Mouse (Mus musculus): Measurements from ENCODE around the gene Hsd3b7. TPM values are rescaled to one million over a fixed set of nuclear protein-coding genes. Genes with fewer than 3 reads are reported as not detected.
A peak's percentile ranks its signal among the peaks of the same experiment; 100 is the strongest.

Gene Hsd3b7
- polyA plus RNA-seq, 1 experiment from 2014 or later = 7.3 TPM

DNA sequence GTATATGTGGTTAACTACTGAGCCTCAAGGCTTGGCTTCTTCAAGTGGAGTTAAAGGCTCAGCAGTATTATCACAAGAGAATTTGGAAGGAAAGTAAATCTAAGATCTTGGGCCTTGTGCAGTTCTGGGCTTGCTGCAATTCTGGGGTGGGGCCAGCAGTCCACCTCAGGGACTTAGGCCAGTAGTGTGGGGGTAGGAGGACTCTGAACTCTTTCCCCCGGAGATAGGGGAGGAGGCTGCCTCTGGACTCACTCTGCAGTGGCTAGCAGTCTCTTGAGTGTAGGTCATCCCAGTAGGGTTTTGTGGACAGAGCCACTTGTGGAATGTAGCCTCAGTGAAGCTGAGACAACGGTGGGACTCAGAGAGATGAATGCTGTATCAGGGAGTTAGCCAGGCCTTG, 34.6 kb upstream of the Hsd3b7 start:
- H3K4me1 ChIP-seq (replicated peaks; ENCODE audit: control insufficient read depth, insufficient read depth, low read length) = peaks cover 23% of the 10 kb centered on the region
- H3K9ac ChIP-seq (replicated peaks; ENCODE audit: low read depth, low read length) = no peak overlapping the region
- peaks cover 29% of the 10 kb centered on the region for H3K36me3 ChIP-seq (ENCODE audit: control insufficient read depth, insufficient read depth)
- H3K4me3 ChIP-seq (replicated peaks; ENCODE audit: low read length) = no peak overlapping the region
- 91% methylated on average over 2 of the region's 2 CpGs for WGBS
- H3K4me2 ChIP-seq (ENCODE audit: low read length) = no peak overlapping the region
- H3K9me3 ChIP-seq (ENCODE audit: control insufficient read depth, low read length) = no peaks in the 10 kb centered on the region
- ATAC-seq = no peak
- H3K27me3 ChIP-seq (replicated peaks; ENCODE audit: control insufficient read depth, insufficient read depth, low read length) = no peaks in the 10 kb centered on the region
- no peak overlapping the region for H3K27ac ChIP-seq (ENCODE audit: low read length)

DNA sequence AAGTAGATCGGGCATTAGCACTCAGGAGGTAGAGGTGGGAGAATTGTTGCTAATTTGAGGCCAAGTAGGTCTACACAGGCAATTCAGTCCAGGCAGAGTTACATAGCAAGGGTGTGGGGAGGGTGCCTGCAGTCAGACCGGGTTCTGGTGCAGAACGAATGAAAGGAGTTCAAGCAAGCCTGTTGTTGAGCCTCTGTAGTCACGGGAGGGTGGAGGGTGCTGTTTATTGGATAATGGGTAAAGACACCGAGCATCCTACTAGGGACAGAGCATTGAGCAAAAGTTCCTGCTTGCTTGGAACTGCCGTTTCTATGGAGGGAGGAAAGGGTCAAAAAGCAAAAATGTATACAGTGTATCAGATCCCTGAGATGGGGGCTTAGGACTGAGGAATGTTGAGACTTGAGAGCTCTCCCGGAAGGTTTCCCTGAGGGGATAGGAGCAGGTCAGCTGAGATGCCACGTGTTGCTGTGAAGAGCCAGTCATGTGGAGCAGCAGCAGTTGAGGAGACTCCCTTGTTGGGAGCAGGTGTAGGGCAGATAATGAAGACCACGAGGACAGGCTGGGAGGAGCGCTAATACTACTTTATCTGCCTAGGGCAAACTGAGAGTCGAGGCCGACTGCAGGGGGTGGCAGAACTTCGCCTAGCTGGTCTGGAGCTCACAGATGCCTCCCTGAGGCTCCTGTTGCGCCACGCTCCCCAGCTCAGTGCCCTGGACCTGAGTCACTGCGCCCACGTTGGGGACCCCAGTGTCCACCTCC, 33.4 kb upstream of the Hsd3b7 start:
- no peak for ATAC-seq

DNA sequence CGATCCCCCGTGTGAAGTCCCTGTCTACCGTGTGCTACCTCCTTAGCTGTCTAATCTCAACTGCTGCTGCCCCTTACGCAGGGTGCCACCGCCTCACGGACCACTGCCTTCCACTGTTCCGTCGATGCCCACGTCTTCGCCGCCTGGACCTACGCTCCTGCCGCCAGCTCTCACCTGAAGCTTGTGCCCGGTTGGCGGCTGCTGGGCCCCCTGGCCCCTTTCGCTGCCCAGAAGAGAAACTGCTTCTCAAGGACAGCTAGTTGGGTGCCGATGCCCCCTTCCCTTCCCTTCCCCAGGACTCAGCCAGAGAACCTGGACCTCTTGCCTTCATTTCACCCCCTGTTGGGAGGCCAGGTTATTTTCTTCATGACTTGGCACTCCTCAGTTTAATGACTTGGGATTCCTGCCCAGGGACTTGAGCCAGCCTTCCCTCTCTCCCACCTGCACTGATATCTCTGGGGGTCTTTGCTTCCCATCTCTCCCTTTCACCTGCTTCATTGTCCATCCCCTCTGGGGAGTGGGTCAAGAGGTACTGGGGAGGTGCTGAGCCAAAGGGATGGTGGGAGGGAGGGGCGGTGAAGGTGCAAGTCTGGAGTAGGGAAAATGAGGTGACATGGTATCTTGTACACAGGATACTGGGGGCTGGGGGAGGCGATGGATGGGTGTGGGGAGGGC, 32.6 kb upstream of the Hsd3b7 start:
- Histone ChIP-seq H3K4me1 (replicated peaks; ENCODE audit: control insufficient read depth, insufficient read depth, low read length) (peaks cover 24% of the 10 kb centered on the region), H3K9ac (replicated peaks; ENCODE audit: low read depth, low read length) (no peak overlapping the region), H3K9me3 (ENCODE audit: control insufficient read depth, low read length) (no peaks in the 10 kb centered on the region), H3K4me3 (replicated peaks; ENCODE audit: low read length) (no peak overlapping the region), H3K27ac (ENCODE audit: low read length) (no peak overlapping the region), H3K27me3 (replicated peaks; ENCODE audit: control insufficient read depth, insufficient read depth, low read length) (no peaks in the 10 kb centered on the region), H3K36me3 (ENCODE audit: control insufficient read depth, insufficient read depth) (peaks cover 29% of the 10 kb centered on the region), H3K4me2 (ENCODE audit: low read length) (no peak overlapping the region)
- 93% methylated on average over 19 of the region's 19 CpGs for WGBS
- no peak for ATAC-seq

More for the DNA sequence above, 33.4 kb upstream of the Hsd3b7 start:
- peaks cover 24% of the 10 kb centered on the region for H3K4me1 ChIP-seq (replicated peaks; ENCODE audit: control insufficient read depth, insufficient read depth, low read length)
- WGBS = 83% methylated on average over 17 of the region's 17 CpGs
- H3K27ac ChIP-seq (ENCODE audit: low read length) = no peak overlapping the region
- H3K9me3 ChIP-seq (ENCODE audit: control insufficient read depth, low read length) = no peaks in the 10 kb centered on the region
- H3K9ac ChIP-seq (replicated peaks; ENCODE audit: low read depth, low read length) = no peak overlapping the region
- no peak overlapping the region for H3K4me3 ChIP-seq (replicated peaks; ENCODE audit: low read length)
- no peaks in the 10 kb centered on the region for H3K27me3 ChIP-seq (replicated peaks; ENCODE audit: control insufficient read depth, insufficient read depth, low read length)
- peaks cover 29% of the 10 kb centered on the region for H3K36me3 ChIP-seq (ENCODE audit: control insufficient read depth, insufficient read depth)
- H3K4me2 ChIP-seq (ENCODE audit: low read length) = no peak overlapping the region

DNA sequence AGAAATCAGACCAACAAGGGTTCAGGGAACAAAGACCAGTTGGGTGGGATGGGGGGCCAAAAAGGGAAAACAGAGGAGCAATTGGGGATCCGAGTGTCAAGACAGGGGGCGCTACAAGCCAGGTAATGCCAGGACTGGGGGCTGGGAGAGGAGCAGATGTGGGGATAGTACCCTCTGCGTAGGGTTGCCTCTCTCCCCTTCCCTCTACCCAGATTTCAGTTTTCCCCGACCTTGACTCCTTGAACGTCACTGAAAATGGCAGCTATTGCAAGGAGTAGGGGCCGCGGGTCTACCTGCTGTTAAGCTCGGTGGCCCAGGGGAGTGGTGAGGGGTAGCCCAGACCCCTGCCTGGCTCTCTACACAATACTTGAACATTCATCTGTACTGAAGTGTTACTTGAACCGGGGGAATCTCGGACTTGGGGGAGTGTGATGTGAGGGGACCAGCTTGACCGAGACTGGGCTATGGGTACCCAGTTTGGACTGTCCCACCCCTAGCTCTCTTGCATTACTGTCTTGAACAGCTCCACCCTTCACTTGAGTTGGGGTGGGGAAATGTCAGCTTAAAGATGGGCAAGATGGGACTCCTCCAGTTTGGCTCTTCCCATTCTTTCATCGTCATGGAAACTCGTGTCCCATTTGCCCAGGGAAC, 31.9 kb upstream of the Hsd3b7 start:
- ATAC-seq = no peak
- H3K4me2 ChIP-seq (ENCODE audit: low read length) = peak overlapping the region; percentile 16; the same call in 1 of the 2 replicates
- no peaks in the 10 kb centered on the region for H3K9me3 ChIP-seq (ENCODE audit: control insufficient read depth, low read length)
- no peak overlapping the region for H3K4me3 ChIP-seq (replicated peaks; ENCODE audit: low read length)
- H3K27ac ChIP-seq (ENCODE audit: low read length) = no peak overlapping the region
- peaks cover 24% of the 10 kb centered on the region for H3K4me1 ChIP-seq (replicated peaks; ENCODE audit: control insufficient read depth, insufficient read depth, low read length)
- H3K36me3 ChIP-seq (ENCODE audit: control insufficient read depth, insufficient read depth) = peaks cover 26% of the 10 kb centered on the region
- WGBS = 47% methylated on average over 13 of the region's 13 CpGs
- no peak overlapping the region for H3K9ac ChIP-seq (replicated peaks; ENCODE audit: low read depth, low read length)
- H3K27me3 ChIP-seq (replicated peaks; ENCODE audit: control insufficient read depth, insufficient read depth, low read length) = no peaks in the 10 kb centered on the region

DNA sequence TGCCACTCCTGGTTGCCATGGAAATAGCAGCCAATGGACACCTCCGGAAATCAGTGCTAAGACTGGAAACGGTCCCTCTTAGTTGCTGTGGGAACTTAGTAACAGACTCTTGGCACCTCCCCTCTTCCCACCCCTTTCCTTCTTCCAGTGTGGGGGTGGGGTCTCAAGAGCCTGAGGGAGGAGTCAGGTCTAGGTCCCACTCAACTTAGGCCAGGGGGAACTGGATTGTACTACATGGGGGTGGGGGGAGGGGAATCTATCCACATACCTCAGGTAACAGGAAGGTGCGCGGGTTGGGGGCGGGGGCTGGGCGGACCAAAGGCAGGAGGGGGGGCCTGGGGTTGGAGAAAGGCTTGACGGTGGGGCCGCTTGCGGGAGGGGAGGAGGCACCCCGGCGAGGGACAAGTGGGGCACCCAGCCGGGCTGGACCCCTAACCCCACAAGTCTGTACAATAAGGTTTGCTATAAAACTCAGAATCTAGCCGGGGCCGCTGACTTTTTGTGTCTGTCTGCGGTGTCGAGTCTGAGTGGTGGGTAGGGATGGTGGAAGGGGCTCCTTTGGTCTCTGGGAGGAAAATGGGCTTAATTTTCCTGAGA, 31.3 kb upstream of the Hsd3b7 start:
- H3K9ac ChIP-seq (replicated peaks; ENCODE audit: low read depth, low read length) = peak overlapping the region; percentile 71
- peak overlapping the region; percentile 53 for H3K4me3 ChIP-seq (replicated peaks; ENCODE audit: low read length)
- no peaks in the 10 kb centered on the region for H3K9me3 ChIP-seq (ENCODE audit: control insufficient read depth, low read length)
- H3K4me2 ChIP-seq (ENCODE audit: low read length) = peak overlapping the region; percentile 72
- H3K4me1 ChIP-seq (replicated peaks; ENCODE audit: control insufficient read depth, insufficient read depth, low read length) = peaks cover 24% of the 10 kb centered on the region
- H3K27me3 ChIP-seq (replicated peaks; ENCODE audit: control insufficient read depth, insufficient read depth, low read length) = no peaks in the 10 kb centered on the region
- WGBS = under 1% methylated on average over 16 of the region's 16 CpGs
- H3K36me3 ChIP-seq (ENCODE audit: control insufficient read depth, insufficient read depth) = peaks cover 21% of the 10 kb centered on the region
- peak; percentile 90 for ATAC-seq
- H3K27ac ChIP-seq (ENCODE audit: low read length) = peak overlapping the region; percentile 68

DNA sequence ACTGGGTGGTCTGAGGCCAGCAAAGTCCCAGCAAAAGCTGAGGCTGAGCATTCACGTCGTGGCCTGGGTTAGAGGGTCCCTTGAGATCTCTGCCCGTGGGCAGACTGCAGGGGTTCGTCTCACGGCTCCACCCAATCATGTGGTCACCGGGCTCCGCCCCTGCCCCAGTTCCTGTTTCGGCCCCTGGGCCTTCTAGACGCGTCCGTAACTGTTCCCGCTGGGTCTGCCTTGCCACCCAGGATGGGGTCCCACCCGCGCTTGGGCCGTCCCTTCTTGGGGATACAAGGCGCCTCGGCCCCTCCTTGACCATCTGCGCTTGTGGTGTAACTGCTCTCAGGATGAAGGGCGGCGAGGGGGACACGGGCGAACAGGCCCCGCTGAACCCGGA, 30.8 kb upstream of the Hsd3b7 start, which contains the start of gene Orai3:
Orai3 (plus strand) TSS at position 165 of the 388 bp plus-strand sequence.
- Histone ChIP-seq H3K27me3 (replicated peaks; ENCODE audit: control insufficient read depth, insufficient read depth, low read length) (no peaks in the 10 kb centered on the region), H3K27ac (ENCODE audit: low read length) (peak within 1 kb of the TSS; percentile 68), H3K9me3 (ENCODE audit: control insufficient read depth, low read length) (no peaks in the 10 kb centered on the region), H3K4me3 (replicated peaks; ENCODE audit: low read length) (peak within 1 kb of the TSS; percentile 53), H3K36me3 (ENCODE audit: control insufficient read depth, insufficient read depth) (peaks cover 19% of the 10 kb centered on the region), H3K4me1 (replicated peaks; ENCODE audit: control insufficient read depth, insufficient read depth, low read length) (peaks cover 24% of the 10 kb centered on the region), H3K4me2 (ENCODE audit: low read length) (peak within 1 kb of the TSS; percentile 72), H3K9ac (replicated peaks; ENCODE audit: low read depth, low read length) (peak within 1 kb of the TSS; percentile 71)
- ATAC-seq = peak; percentile 52
- WGBS = under 1% methylated on average over 24 of the region's 24 CpGs

DNA sequence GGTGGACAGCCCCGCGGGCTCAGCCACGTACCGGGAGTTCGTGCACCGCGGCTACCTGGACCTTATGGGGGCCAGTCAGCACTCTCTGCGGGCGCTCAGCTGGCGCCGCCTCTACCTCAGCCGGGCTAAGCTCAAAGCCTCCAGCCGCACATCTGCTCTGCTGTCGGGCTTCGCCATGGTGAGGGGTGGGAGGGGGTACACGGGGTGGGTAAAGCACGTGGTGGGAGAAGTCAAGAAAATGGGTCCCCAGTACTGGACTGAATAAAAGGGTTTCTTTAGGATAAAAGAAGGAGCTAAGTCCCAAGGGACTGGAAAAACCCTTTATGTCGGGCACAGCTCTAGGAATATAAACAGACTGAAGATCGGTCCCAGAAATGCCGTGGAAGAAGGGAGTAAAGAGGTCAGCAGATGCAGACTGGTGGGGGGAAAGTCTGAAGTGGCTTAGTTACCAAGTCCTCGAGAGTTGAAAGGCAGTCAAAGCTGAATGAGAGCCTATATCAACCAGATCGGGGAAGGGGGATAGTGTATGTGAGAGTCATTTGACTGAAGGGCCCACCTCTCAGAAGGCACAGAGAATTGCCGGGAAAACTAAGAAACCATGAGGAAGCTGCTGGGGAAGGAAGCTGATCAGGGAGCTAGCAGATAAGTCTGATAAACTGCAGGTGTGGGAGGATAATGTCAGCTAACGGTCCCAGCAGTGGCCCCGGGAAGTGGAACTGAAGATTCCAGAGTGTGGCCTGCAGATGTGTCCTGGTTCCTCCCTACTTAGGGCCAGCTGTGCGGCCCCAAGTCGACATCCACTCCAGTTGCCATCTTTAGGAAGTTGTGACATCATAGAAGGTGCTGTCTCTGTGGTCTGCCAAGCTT, 30.1 kb upstream of the Hsd3b7 start:
- Histone ChIP-seq H3K4me3 (replicated peaks; ENCODE audit: low read length) (peak overlapping the region; percentile 53), H3K27ac (ENCODE audit: low read length) (peak overlapping the region; percentile 68), H3K9me3 (ENCODE audit: control insufficient read depth, low read length) (no peaks in the 10 kb centered on the region), H3K27me3 (replicated peaks; ENCODE audit: control insufficient read depth, insufficient read depth, low read length) (no peaks in the 10 kb centered on the region), H3K4me1 (replicated peaks; ENCODE audit: control insufficient read depth, insufficient read depth, low read length) (peaks cover 24% of the 10 kb centered on the region), H3K9ac (replicated peaks; ENCODE audit: low read depth, low read length) (peak overlapping the region; percentile 71), H3K36me3 (ENCODE audit: control insufficient read depth, insufficient read depth) (peaks cover 16% of the 10 kb centered on the region), H3K4me2 (ENCODE audit: low read length) (peak overlapping the region; percentile 72)
- ATAC-seq = peak; percentile 19
- 4% methylated on average over 27 of the region's 27 CpGs for WGBS

DNA sequence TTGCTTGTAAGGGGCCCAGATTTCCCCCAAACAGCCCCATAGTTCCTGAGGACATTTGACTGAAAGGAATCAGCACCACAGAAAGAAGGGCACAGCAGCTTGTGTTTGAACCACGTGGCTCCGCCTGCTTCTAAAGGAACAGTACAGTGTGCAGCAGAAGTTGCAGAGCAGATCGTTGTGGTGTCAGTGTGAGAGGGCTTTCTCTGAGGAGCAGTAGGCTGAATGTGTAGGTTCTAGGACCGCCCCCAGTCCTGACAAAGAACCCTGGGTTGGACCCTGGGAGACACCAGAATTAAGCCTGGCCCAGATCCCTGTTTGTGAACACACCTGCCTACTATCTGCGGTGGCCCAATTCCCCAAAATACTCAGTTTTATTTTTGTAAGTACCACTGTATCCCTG, 29.1 kb upstream of the Hsd3b7 start:
- no peak overlapping the region for H3K9ac ChIP-seq (replicated peaks; ENCODE audit: low read depth, low read length)
- no peak overlapping the region for H3K4me2 ChIP-seq (ENCODE audit: low read length)
- H3K27me3 ChIP-seq (replicated peaks; ENCODE audit: control insufficient read depth, insufficient read depth, low read length) = no peaks in the 10 kb centered on the region
- no peak overlapping the region for H3K4me3 ChIP-seq (replicated peaks; ENCODE audit: low read length)
- H3K27ac ChIP-seq (ENCODE audit: low read length) = no peak overlapping the region
- no peak for ATAC-seq
- peaks cover 27% of the 10 kb centered on the region for H3K4me1 ChIP-seq (replicated peaks; ENCODE audit: control insufficient read depth, insufficient read depth, low read length)
- peaks cover 9% of the 10 kb centered on the region for H3K36me3 ChIP-seq (ENCODE audit: control insufficient read depth, insufficient read depth)
- no peaks in the 10 kb centered on the region for H3K9me3 ChIP-seq (ENCODE audit: control insufficient read depth, low read length)
- WGBS = 71% methylated on average over 5 of the region's 5 CpGs

Data from forebrain, embryonic 16.5 days (tissue).